Mouse (Mus musculus) olfactory bulb, adult 2 months (tissue): ENCODE measurements around the gene 2300003K06Rik. TPM values are rescaled to one million over a fixed set of nuclear protein-coding genes. Genes with fewer than 3 reads are reported as not detected.
"Not testable (repeated sequence)": the region's sequence is repeated elsewhere in the genome, so short reads cannot be mapped to it uniquely, and the experiment has no call there.

Experiments
- H3K27ac ChIP-seq: fragments of 200-500 bp; 2 replicates; pipeline ENCODE4 v1.5.1; 2012; ENCODE audit warnings: low read depth, low read length; ENCODE audit not compliant: insufficient read depth
- H3K4me1 ChIP-seq: fragments of 200-500 bp; 2 replicates; pipeline ENCODE4 v1.6.1; 2012; ENCODE audit warnings: low read length; ENCODE audit not compliant: control insufficient read depth, insufficient read depth
- H3K4me3 ChIP-seq: fragments of 200-500 bp; 2 replicates; pipeline ENCODE4 v1.5.1; 2012; ENCODE audit warnings: mild to moderate bottlenecking, low read depth, low read length, moderate library complexity; ENCODE audit not compliant: insufficient read depth
- CTCF ChIP-seq: fragments of 200-500 bp; IDR thresholded peaks from 2 replicates; pipeline ENCODE4 v1.5.1; 2012; ENCODE audit warnings: low read depth, mild to moderate bottlenecking, low read length, moderate library complexity; ENCODE audit not compliant: insufficient read depth
- POLR2A ChIP-seq: fragments of 200-500 bp; IDR thresholded peaks from 2 replicates; pipeline ENCODE4 v1.6.1; 2012; ENCODE audit warnings: mild to moderate bottlenecking, low read depth, low read length, moderate library complexity; ENCODE audit not compliant: insufficient read depth
- WGBS: fragments of 180-500 bp; shearing (Covaris S2); methylation state at CpG from one replicate; pipeline ENCODE4 v1.1.7; 2018; 5-methylcytosine and 5-hydroxymethylcytosine counted together
- polyA plus RNA-seq: library from polyadenylated mRNA; stranded (reverse); fragments of >200 nt; gene quantifications from 2 replicates; pipeline ENCODE4 v1.2.4, GENCODE M21; 2012; ENCODE audit warnings: low replicate concordance; ENCODE audit not compliant: missing spikeins, insufficient read depth, insufficient read length

Gene 2300003K06Rik
- polyA plus RNA-seq, 1 experiment: not detected

DNA sequence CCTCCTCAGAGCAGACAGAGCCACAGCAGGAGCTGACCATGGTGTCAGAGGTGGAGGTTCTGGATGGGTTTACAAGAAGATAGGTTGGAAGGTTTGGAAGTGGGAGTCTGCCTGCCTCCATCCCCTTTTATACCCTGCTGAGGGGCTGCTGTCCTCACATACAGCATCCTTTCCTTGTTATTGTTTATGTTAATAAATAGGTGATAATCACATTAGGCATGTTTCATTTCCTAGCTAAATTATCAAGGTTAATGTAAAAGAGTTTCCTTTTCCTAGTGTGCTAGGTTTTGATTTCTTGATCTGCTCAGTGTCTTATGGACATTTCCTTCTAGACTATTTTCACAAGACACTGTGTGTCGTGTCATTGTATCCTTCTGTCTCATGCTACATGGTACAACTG, 39.0 kb downstream of the 2300003K06Rik start, which contains the start of gene Gm11569:
Gm11569 (minus strand) TSS at position 101 of the 400 bp plus-strand sequence.
- no CpG with 5 or more reads among the region's 1 CpGs for WGBS
- H3K27ac ChIP-seq, H3K4me3 ChIP-seq, H3K4me1 ChIP-seq: not testable (repeated sequence)

DNA sequence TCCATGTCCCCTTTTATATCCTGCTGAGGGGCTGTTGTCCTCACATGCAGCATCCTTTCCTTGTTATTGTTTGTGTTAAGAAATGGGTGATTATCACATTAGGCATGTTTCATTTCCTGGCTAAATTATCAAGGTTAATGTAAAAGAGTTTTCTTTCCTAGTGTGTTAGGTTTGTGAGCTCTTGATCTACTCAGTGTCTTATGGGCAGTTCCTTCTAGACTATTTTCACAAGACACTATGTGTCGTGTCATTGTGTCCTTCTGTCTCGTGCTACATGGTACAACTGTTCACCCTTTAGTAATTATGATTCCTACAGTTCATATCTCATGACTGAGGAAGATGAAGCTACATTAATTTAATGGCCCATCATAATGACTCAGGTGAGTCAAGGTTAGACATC, 44.5 kb downstream of the 2300003K06Rik start, which contains the start of gene Gm11596:
Gm11596 (minus strand) TSS at position 101 of the 400 bp plus-strand sequence.
- TF ChIP-seq CTCF: no peak
- no peak for TF ChIP-seq POLR2A
- no peak within 1 kb of the TSS for H3K27ac ChIP-seq
- no peak within 1 kb of the TSS for H3K4me3 ChIP-seq
- WGBS: 84% methylated on average over 2 of the region's 2 CpGs
- peaks cover 3% of the 10 kb centered on the region; the same call in 1 of the 2 replicates for H3K4me1 ChIP-seq

Other genes starting within 250 kb of the 2300003K06Rik start
- gene Krtap1-3, start 246.7 kb downstream of the 2300003K06Rik start, polyA plus RNA-seq: not detected in 2 replicates
- gene Krtap9-3, start 240.0 kb downstream of the 2300003K06Rik start, polyA plus RNA-seq: not detected in 2 replicates
- gene Gm11938, start 234.8 kb downstream of the 2300003K06Rik start, polyA plus RNA-seq: not detected in 2 replicates
- gene Gm11937, start 227.9 kb downstream of the 2300003K06Rik start, polyA plus RNA-seq: not detected in 2 replicates
- not detected in 2 replicates for gene Krtap2-4, start 223.2 kb downstream of the 2300003K06Rik start, polyA plus RNA-seq
- gene Gm11562, start 217.6 kb downstream of the 2300003K06Rik start, polyA plus RNA-seq: not detected in 2 replicates
- gene Krtap4-1, start 209.8 kb downstream of the 2300003K06Rik start, polyA plus RNA-seq: not detected in 2 replicates
- gene Krtap4-2, start 203.0 kb downstream of the 2300003K06Rik start, polyA plus RNA-seq: not detected in 2 replicates
- not detected in 2 replicates for gene Krtap4-7, start 194.0 kb downstream of the 2300003K06Rik start, polyA plus RNA-seq
- gene Gm11555, start 187.8 kb downstream of the 2300003K06Rik start, polyA plus RNA-seq: not detected in 2 replicates
- not detected in 2 replicates for gene Gm11563, start 179.1 kb downstream of the 2300003K06Rik start, polyA plus RNA-seq
- not detected in 2 replicates for gene Krtap4-6, start 172.1 kb downstream of the 2300003K06Rik start, polyA plus RNA-seq
- not detected in 2 replicates for gene Gm14190, start 147.3 kb downstream of the 2300003K06Rik start, polyA plus RNA-seq
- gene Gm14180, start 103.8 kb downstream of the 2300003K06Rik start, polyA plus RNA-seq: not detected in 2 replicates
- not detected in 2 replicates for gene Gm11595, start 65.2 kb downstream of the 2300003K06Rik start, polyA plus RNA-seq
- not detected in 2 replicates for gene Krtap4-8, start 57.4 kb downstream of the 2300003K06Rik start, polyA plus RNA-seq
- not detected in 2 replicates for gene Krtap4-9, start 52.9 kb downstream of the 2300003K06Rik start, polyA plus RNA-seq
- gene Gm11596, start 44.6 kb downstream of the 2300003K06Rik start, polyA plus RNA-seq: not detected in 2 replicates
- gene Gm11569, start 39.1 kb downstream of the 2300003K06Rik start, polyA plus RNA-seq: not detected in 2 replicates
- gene Gm11554, start 33.6 kb downstream of the 2300003K06Rik start, polyA plus RNA-seq: not detected in 2 replicates
- gene Krtap4-13, start 28.2 kb downstream of the 2300003K06Rik start, polyA plus RNA-seq: not detected in 2 replicates
- gene Gm11564, start 22.4 kb downstream of the 2300003K06Rik start, polyA plus RNA-seq: not detected in 2 replicates
- not detected in 2 replicates for gene Krtap4-16, start 13.5 kb upstream of the 2300003K06Rik start, polyA plus RNA-seq
- gene Gm11568, start 19.9 kb upstream of the 2300003K06Rik start, polyA plus RNA-seq: not detected in 2 replicates
- not detected in 2 replicates for gene Gm11559, start 26.4 kb upstream of the 2300003K06Rik start, polyA plus RNA-seq
- gene Krtap9-1, start 35.3 kb upstream of the 2300003K06Rik start, polyA plus RNA-seq: not detected in 2 replicates
- gene Gm11567, start 41.1 kb upstream of the 2300003K06Rik start, polyA plus RNA-seq: not detected in 2 replicates
- gene Krtap31-1, start 69.9 kb upstream of the 2300003K06Rik start, polyA plus RNA-seq: not detected in 2 replicates
- not detected in 2 replicates for gene Gm11565, start 76.7 kb upstream of the 2300003K06Rik start, polyA plus RNA-seq
- gene Krtap31-2, start 98.2 kb upstream of the 2300003K06Rik start, polyA plus RNA-seq: not detected in 2 replicates
- gene Krtap9-5, start 110.4 kb upstream of the 2300003K06Rik start, polyA plus RNA-seq: not detected in 2 replicates
- gene Krtap29-1, start 141.0 kb upstream of the 2300003K06Rik start, polyA plus RNA-seq: not detected in 2 replicates
- not detected in 2 replicates for gene Krtap16-1, start 148.5 kb upstream of the 2300003K06Rik start, polyA plus RNA-seq
- gene Krtap17-1, start 155.9 kb upstream of the 2300003K06Rik start, polyA plus RNA-seq: not detected in 2 replicates
- gene Krt33a, start 178.1 kb upstream of the 2300003K06Rik start, polyA plus RNA-seq: not detected in 2 replicates
- gene Krt33b, start 191.8 kb upstream of the 2300003K06Rik start, polyA plus RNA-seq: not detected in 2 replicates
- gene Krt34, start 203.5 kb upstream of the 2300003K06Rik start, polyA plus RNA-seq: not detected in 2 replicates
- not detected in 2 replicates for gene Krt31, start 212.5 kb upstream of the 2300003K06Rik start, polyA plus RNA-seq